Mouse (Mus musculus) lung, postnatal 0 days (tissue): Measurements from ENCODE around the gene Egr2.

Experiments used
- CTCF ChIP-seq: IDR thresholded peaks from 2 replicates; pipeline ENCODE4 v1.5.1; 2016; ENCODE audit warnings: antibody characterized with exemption, mild to moderate bottlenecking
- EP300 ChIP-seq: IDR thresholded peaks from 2 replicates; pipeline ENCODE4 v1.6.1; 2016; ENCODE audit warnings: antibody characterized with exemption, mild to moderate bottlenecking, control low read depth

- no peak for TF ChIP-seq EP300
- TF ChIP-seq CTCF = no peak
Observed at GRCm38 (mm10) chr10:67504046-67504445, 31.2 kb upstream of the Egr2 start.
